In genomic region chr6:88233996-88234395, GRCm38 (mm10) we compare ENCODE assay signal across 18 mouse cellular contexts. TPM values are rescaled to one million over a fixed set of nuclear protein-coding genes. Genes with fewer than 3 reads are reported as not detected.
DNase-seq lines count a peak whose midpoint lies in the region; ATAC-seq and TF ChIP-seq lines count a peak whose summit lies in the region.
"Had no signal": no experiment of that assay in that cellular context is flagged by ENCODE, and none has a peak within 500 bp of the region (broad histone marks: within the 10 kb centered on the region; RNA-seq: fewer than 3 reads in every experiment).

No protein-coding gene starts in this region.

- H3K27me3 ChIP-seq in intestine, embryonic 14.5 days (replicated peaks; ENCODE audit: control insufficient read depth, insufficient read depth, low read length) = 0 out of 2 replicates have a peak, but pooled peaks cover 15% of the 10 kb centered on the region
- H3K27me3 ChIP-seq in intestine, postnatal 0 days (replicated peaks; ENCODE audit: control insufficient read depth, insufficient read depth, low read length) = peaks cover 9% of the 10 kb centered on the region; the same call in 1 of the 2 replicates
- H3K27me3 ChIP-seq in kidney, embryonic 14.5 days (ENCODE audit: control insufficient read depth, insufficient read depth, low read length) = peaks cover 12% of the 10 kb centered on the region
- peaks cover 9% of the 10 kb centered on the region; the same call in 1 of the 2 replicates for H3K27me3 ChIP-seq in lung, embryonic 16.5 days (ENCODE audit: control insufficient read depth, insufficient read depth, low read depth, low read length)
- peaks cover 45% of the 10 kb centered on the region for H3K27me3 ChIP-seq in midbrain, embryonic 13.5 days
- H3K27me3 ChIP-seq in midbrain, embryonic 11.5 days (ENCODE audit: control insufficient read depth, insufficient read depth, low read length) = peaks cover 3% of the 10 kb centered on the region; the same call in 1 of the 2 replicates

- DNase-seq in intestine, embryonic 14.5 days (ENCODE audit: low spot score) = peak; percentile 58
- DNase-seq in urinary bladder, postnatal 25 days (ENCODE audit: low spot score) = peak; percentile 67
- DNase-seq in thymus, postnatal 14 days = no peak
- DNase-seq in midbrain, embryonic 11.5 days (ENCODE audit: low spot score, missing footprints) = no peak
- DNase-seq: adrenal gland, adult 2 months; cerebellum, adult 2 months; gastrocnemius, adult 2 months; heart, postnatal 4 days; right cerebral cortex, adult 18-20 months had no signal

- H3K27ac ChIP-seq in intestine, embryonic 14.5 days (ENCODE audit: low read depth) = no peak overlapping the region
- no peak overlapping the region for H3K27ac ChIP-seq in intestine, postnatal 0 days (ENCODE audit: low read depth, low read length)
- peak overlapping the region; percentile 6; the same call in 1 of the 2 replicates for H3K27ac ChIP-seq in kidney, embryonic 14.5 days (ENCODE audit: low read depth, low read length)
- H3K27ac ChIP-seq in lung, embryonic 16.5 days (ENCODE audit: low read length) = no peak overlapping the region
- no peak overlapping the region for H3K27ac ChIP-seq in midbrain, embryonic 13.5 days
- no peak overlapping the region for H3K27ac ChIP-seq in midbrain, embryonic 11.5 days (ENCODE audit: low read depth, low read length)
- H3K27ac ChIP-seq: forebrain, embryonic 15.5 days; gastrocnemius, adult 2 months; limb, embryonic 15.5 days had no signal

- H3K36me3 ChIP-seq in intestine, embryonic 14.5 days (ENCODE audit: control insufficient read depth, insufficient read depth, low read length) = no peaks in the 10 kb centered on the region
- H3K36me3 ChIP-seq in intestine, postnatal 0 days (ENCODE audit: control insufficient read depth, insufficient read depth) = no peaks in the 10 kb centered on the region
- no peaks in the 10 kb centered on the region for H3K36me3 ChIP-seq in kidney, embryonic 14.5 days (ENCODE audit: control insufficient read depth, insufficient read depth, low read length)
- H3K36me3 ChIP-seq in lung, embryonic 16.5 days (ENCODE audit: control insufficient read depth, insufficient read depth, low read length) = no peaks in the 10 kb centered on the region
- H3K36me3 ChIP-seq in midbrain, embryonic 13.5 days = no peaks in the 10 kb centered on the region
- no peaks in the 10 kb centered on the region for H3K36me3 ChIP-seq in midbrain, embryonic 11.5 days (ENCODE audit: control insufficient read depth, insufficient read depth, low read length)
- H3K36me3 ChIP-seq: forebrain, embryonic 15.5 days; limb, embryonic 15.5 days had no signal

- no peak overlapping the region for H3K4me3 ChIP-seq in intestine, embryonic 14.5 days (ENCODE audit: low read depth, low read length)
- H3K4me3 ChIP-seq in intestine, postnatal 0 days (ENCODE audit: low read depth, low read length) = no peak overlapping the region
- H3K4me3 ChIP-seq in kidney, embryonic 14.5 days (ENCODE audit: low read length) = no peak overlapping the region
- no peak overlapping the region for H3K4me3 ChIP-seq in lung, embryonic 16.5 days (ENCODE audit: low read length)
- H3K4me3 ChIP-seq in midbrain, embryonic 13.5 days (replicated peaks) = no peak overlapping the region
- H3K4me3 ChIP-seq in midbrain, embryonic 11.5 days (ENCODE audit: low read depth, low read length) = no peak overlapping the region
- H3K4me3 ChIP-seq: forebrain, embryonic 15.5 days; gastrocnemius, adult 2 months; limb, embryonic 15.5 days had no signal

- 66% methylated on average over 8 of the region's 8 CpGs for WGBS in intestine, embryonic 14.5 days
- WGBS in intestine, postnatal 0 days = 46% methylated on average over 8 of the region's 8 CpGs
- 75% methylated on average over 8 of the region's 8 CpGs for WGBS in kidney, embryonic 14.5 days
- WGBS in lung, embryonic 16.5 days = 51% methylated on average over 8 of the region's 8 CpGs
- 84% methylated on average over 8 of the region's 8 CpGs for WGBS in midbrain, embryonic 13.5 days
- WGBS in midbrain, embryonic 11.5 days = 80% methylated on average over 8 of the region's 8 CpGs

- no peaks in the 10 kb centered on the region for H3K9me3 ChIP-seq in intestine, embryonic 14.5 days (ENCODE audit: control insufficient read depth, low read length)
- H3K9me3 ChIP-seq in intestine, postnatal 0 days (ENCODE audit: control insufficient read depth) = no peaks in the 10 kb centered on the region
- H3K9me3 ChIP-seq in kidney, embryonic 14.5 days (ENCODE audit: control insufficient read depth, low read length) = no peaks in the 10 kb centered on the region
- no peaks in the 10 kb centered on the region for H3K9me3 ChIP-seq in lung, embryonic 16.5 days (ENCODE audit: control insufficient read depth, low read length)
- no peaks in the 10 kb centered on the region for H3K9me3 ChIP-seq in midbrain, embryonic 13.5 days
- H3K9me3 ChIP-seq in midbrain, embryonic 11.5 days (ENCODE audit: control insufficient read depth, low read length) = no peaks in the 10 kb centered on the region
- H3K9me3 ChIP-seq: forebrain, embryonic 15.5 days; limb, embryonic 15.5 days had no signal

- TF ChIP-seq CTCF in intestine, postnatal 0 days (IDR thresholded peaks at IDR 0.05; ENCODE audit: low read depth) = no peak

- H3K4me1 ChIP-seq in intestine, embryonic 14.5 days (replicated peaks; ENCODE audit: control insufficient read depth, insufficient read depth, low read length) = peaks cover 7% of the 10 kb centered on the region; the same call in 1 of the 2 replicates
- H3K4me1 ChIP-seq in intestine, postnatal 0 days (replicated peaks; ENCODE audit: control insufficient read depth, insufficient read depth, low read length) = no peaks in the 10 kb centered on the region
- H3K4me1 ChIP-seq in kidney, embryonic 14.5 days (ENCODE audit: control insufficient read depth, insufficient read depth, low read length) = peaks cover 11% of the 10 kb centered on the region
- peaks cover 16% of the 10 kb centered on the region; the same call in 1 of the 2 replicates for H3K4me1 ChIP-seq in lung, embryonic 16.5 days (replicated peaks; ENCODE audit: control insufficient read depth, insufficient read depth, low read length)
- H3K4me1 ChIP-seq in midbrain, embryonic 13.5 days (replicated peaks) = peaks cover 23% of the 10 kb centered on the region
- peaks cover 10% of the 10 kb centered on the region for H3K4me1 ChIP-seq in midbrain, embryonic 11.5 days (ENCODE audit: control insufficient read depth, insufficient read depth, low read length)

- H3K4me2 ChIP-seq in intestine, embryonic 14.5 days (ENCODE audit: low read length) = no peak overlapping the region
- H3K4me2 ChIP-seq in intestine, postnatal 0 days (replicated peaks; ENCODE audit: low read depth) = no peak overlapping the region
- H3K4me2 ChIP-seq in kidney, embryonic 14.5 days (replicated peaks; ENCODE audit: low read depth, low read length) = no peak overlapping the region
- no peak overlapping the region for H3K4me2 ChIP-seq in lung, embryonic 16.5 days (ENCODE audit: low read depth, low read length)
- H3K4me2 ChIP-seq in midbrain, embryonic 13.5 days (replicated peaks) = no peak overlapping the region
- H3K4me2 ChIP-seq in midbrain, embryonic 11.5 days = no peak overlapping the region
- H3K4me2 ChIP-seq: forebrain, embryonic 15.5 days; limb, embryonic 15.5 days had no signal

- H3K9ac ChIP-seq in intestine, embryonic 14.5 days (ENCODE audit: low read length) = no peak overlapping the region
- no peak overlapping the region for H3K9ac ChIP-seq in intestine, postnatal 0 days (ENCODE audit: low read depth, low read length)
- H3K9ac ChIP-seq in kidney, embryonic 14.5 days (ENCODE audit: low read depth, low read length) = no peak overlapping the region
- H3K9ac ChIP-seq in lung, embryonic 16.5 days (ENCODE audit: low read length) = no peak overlapping the region
- no peak overlapping the region for H3K9ac ChIP-seq in midbrain, embryonic 13.5 days (replicated peaks)
- no peak overlapping the region for H3K9ac ChIP-seq in midbrain, embryonic 11.5 days (ENCODE audit: low read length)
- H3K9ac ChIP-seq: forebrain, embryonic 15.5 days; limb, embryonic 15.5 days had no signal

- peak; percentile 37; the same call in 1 of the 2 replicates for ATAC-seq in intestine, embryonic 14.5 days (replicated peaks; ENCODE audit: low FRiP score, low TSS enrichment, low read depth)
- no peak for ATAC-seq in intestine, postnatal 0 days
- peak; percentile 37 for ATAC-seq in kidney, embryonic 14.5 days (ENCODE audit: low FRiP score, low TSS enrichment)
- peak; percentile 45 for ATAC-seq in lung, embryonic 16.5 days (ENCODE audit: low read depth)
- ATAC-seq in midbrain, embryonic 13.5 days = no peak
- no peak for ATAC-seq in midbrain, embryonic 11.5 days (ENCODE audit: low FRiP score)
- ATAC-seq: forebrain, embryonic 15.5 days had no signal

RNA-seq across cellular contexts. Expression of gene Dnajb8, which starts 11.9 kb away (rescaled TPM):
- not detected in 2 replicates for polyA plus RNA-seq in intestine, embryonic 14.5 days (2014; fragmentation: Nextera tagmentation; extraction: Ambion mirVana)
- polyA plus RNA-seq in intestine, postnatal 0 days (2015; fragmentation: Nextera tagmentation; extraction: Ambion mirVana) = not detected in 2 replicates
- not detected in 2 replicates for polyA plus RNA-seq in kidney, embryonic 14.5 days (2014; fragmentation: Nextera tagmentation; extraction: Ambion mirVana)
- polyA plus RNA-seq in lung, embryonic 16.5 days (2015; fragmentation: Nextera tagmentation; extraction: Ambion mirVana) = not detected in 2 replicates
- polyA plus RNA-seq in midbrain, embryonic 13.5 days (2015; fragmentation: Nextera tagmentation; extraction: Ambion mirVana) = not detected in 2 replicates
- not detected in 2 replicates for polyA plus RNA-seq in midbrain, embryonic 11.5 days (2014; fragmentation: Nextera tagmentation; extraction: Ambion mirVana)
- polyA plus RNA-seq: adrenal gland, adult 2 months; brain, embryonic 14.5 days; cerebellum, adult 2 months; cortical plate, adult 2 months; forebrain, embryonic 15.5 days; limb, embryonic 15.5 days; spleen, adult 2 months had no signal

RNA-seq across cellular contexts. Expression of gene Gata2, which starts 40.3 kb away (rescaled TPM):
- polyA plus RNA-seq in intestine, embryonic 14.5 days (2014; fragmentation: Nextera tagmentation; extraction: Ambion mirVana) = 3.7 and 4.7 TPM in 2 replicates
- polyA plus RNA-seq in intestine, postnatal 0 days (2015; fragmentation: Nextera tagmentation; extraction: Ambion mirVana) = 3.5 and 3.7 TPM in 2 replicates
- 27.2 and 44.6 TPM in 2 replicates for polyA plus RNA-seq in kidney, embryonic 14.5 days (2014; fragmentation: Nextera tagmentation; extraction: Ambion mirVana)
- polyA plus RNA-seq in lung, embryonic 16.5 days (2015; fragmentation: Nextera tagmentation; extraction: Ambion mirVana) = 23.6 and 23.9 TPM in 2 replicates
- polyA plus RNA-seq in midbrain, embryonic 13.5 days (2015; fragmentation: Nextera tagmentation; extraction: Ambion mirVana) = 25.7 and 38.1 TPM in 2 replicates
- 26.6 and 28.6 TPM in 2 replicates for polyA plus RNA-seq in midbrain, embryonic 11.5 days (2014; fragmentation: Nextera tagmentation; extraction: Ambion mirVana)

Comparison
In these comparisons a context has a peak if more than half of its experiments do, and no peak if none do; other contexts are left out.
1. ATAC-seq: peak in intestine, embryonic 14.5 days (single experiment), kidney, embryonic 14.5 days (single experiment) and lung, embryonic 16.5 days (single experiment); none in intestine, postnatal 0 days (single experiment), midbrain, embryonic 13.5 days (single experiment) and midbrain, embryonic 11.5 days (single experiment).
2. DNase-seq: peak in intestine, embryonic 14.5 days (single experiment) and urinary bladder, postnatal 25 days (single experiment); none in thymus, postnatal 14 days (single experiment) and midbrain, embryonic 11.5 days (single experiment).